Mouse (Mus musculus): Measurements from ENCODE around the gene Pakap.

Gene Pakap

GRCm38 (mm10) chr4:57842472-57843305, 274.7 kb downstream of the Pakap start:
- peak; percentile 67 for DNase-seq (ENCODE audit: low read depth)

GRCm38 (mm10) chr4:57845031-57845431, 277.1 kb downstream of the Pakap start:
- peak; percentile 86 for DNase-seq (ENCODE audit: low read depth)

- DNase-seq (ENCODE audit: low read depth) = no peak
These were observed 277.7 kb downstream of the Pakap start for GRCm38 (mm10) chr4:57845541-57846210.

- peak; percentile 78 for DNase-seq (ENCODE audit: low read depth)
These were observed 278.5 kb downstream of the Pakap start for GRCm38 (mm10) chr4:57846381-57846990.

GRCm38 (mm10) chr4:57846991-57847422, 279.0 kb downstream of the Pakap start:
- peak; percentile 40 for DNase-seq (ENCODE audit: low read depth)

GRCm38 (mm10) chr4:57847676-57848075, 279.7 kb downstream of the Pakap start:
- no peak for DNase-seq (ENCODE audit: low read depth)

- no peak for DNase-seq (ENCODE audit: low read depth)
These were observed 281.5 kb downstream of the Pakap start for GRCm38 (mm10) chr4:57849465-57849864.

DNA sequence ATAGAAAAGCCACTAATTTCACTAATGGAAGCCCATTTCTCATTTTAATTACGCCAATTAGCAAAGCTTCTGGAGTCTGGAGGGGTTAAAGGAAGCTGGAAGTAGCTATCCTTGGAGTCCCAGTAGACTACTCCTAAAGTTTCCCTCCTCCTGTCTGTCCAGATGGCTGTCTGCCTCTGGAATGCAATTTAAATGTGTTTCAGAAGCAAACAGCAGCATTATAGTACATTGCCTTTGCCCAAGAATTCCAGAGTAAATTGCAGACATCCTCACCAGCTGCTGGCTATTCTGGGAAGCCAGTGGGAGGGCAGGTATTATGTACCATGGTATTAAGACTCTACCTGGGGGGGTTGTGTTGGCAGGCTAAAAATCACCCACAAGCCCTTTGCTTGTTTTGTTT, 283.8 kb downstream of the Pakap start:
- DNase-seq (ENCODE audit: low read depth) = no peak

DNA sequence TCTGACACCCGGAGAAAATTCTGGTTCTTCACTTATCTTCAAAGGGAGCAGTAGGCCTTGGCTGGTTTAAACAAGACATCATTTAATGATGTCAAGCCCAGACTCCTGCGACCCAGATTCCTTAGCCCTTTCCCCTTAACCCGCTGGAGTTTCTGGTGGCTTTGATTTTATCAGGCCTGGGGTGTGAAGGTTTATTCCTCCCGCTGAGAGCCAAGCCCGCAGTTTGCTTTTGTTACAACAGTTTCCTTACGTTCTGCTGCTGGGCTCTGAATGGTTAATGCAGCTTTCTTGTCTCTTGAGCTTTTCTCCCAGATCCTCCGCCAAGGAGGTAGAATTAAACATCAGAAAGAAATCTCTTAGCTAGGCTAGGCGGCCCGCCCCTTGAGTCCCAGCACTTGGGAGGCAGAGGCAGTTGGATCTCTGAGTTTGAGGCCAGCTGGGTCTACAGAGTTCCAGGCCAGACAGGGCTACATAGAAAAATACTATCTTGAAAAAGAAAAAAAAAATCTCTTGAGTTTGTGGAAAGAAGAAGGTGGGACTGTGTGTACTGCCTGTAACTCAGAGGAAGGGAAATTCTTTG, 284.6 kb downstream of the Pakap start:
- no peak for DNase-seq (ENCODE audit: low read depth)

DNA sequence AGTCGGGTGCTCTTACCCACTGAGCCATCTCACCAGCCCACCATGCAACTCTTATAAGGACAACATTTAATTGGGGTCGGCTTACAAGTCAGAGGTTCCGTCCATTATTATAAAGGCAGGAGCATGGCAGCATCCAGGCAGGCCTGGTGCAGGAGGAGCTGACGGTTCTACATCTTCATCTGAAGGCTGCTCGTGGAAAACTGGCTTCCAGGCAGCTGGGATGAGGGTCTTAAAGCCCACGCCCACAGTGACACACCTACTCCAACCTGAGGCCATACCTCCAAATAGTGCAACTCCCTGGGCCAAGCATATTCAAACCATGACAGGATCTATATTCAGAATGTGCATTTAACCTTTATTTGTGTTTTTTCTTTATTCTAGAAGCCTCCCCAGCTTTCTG, 286.2 kb downstream of the Pakap start:
- DNase-seq (ENCODE audit: low read depth) = no peak

DNA sequence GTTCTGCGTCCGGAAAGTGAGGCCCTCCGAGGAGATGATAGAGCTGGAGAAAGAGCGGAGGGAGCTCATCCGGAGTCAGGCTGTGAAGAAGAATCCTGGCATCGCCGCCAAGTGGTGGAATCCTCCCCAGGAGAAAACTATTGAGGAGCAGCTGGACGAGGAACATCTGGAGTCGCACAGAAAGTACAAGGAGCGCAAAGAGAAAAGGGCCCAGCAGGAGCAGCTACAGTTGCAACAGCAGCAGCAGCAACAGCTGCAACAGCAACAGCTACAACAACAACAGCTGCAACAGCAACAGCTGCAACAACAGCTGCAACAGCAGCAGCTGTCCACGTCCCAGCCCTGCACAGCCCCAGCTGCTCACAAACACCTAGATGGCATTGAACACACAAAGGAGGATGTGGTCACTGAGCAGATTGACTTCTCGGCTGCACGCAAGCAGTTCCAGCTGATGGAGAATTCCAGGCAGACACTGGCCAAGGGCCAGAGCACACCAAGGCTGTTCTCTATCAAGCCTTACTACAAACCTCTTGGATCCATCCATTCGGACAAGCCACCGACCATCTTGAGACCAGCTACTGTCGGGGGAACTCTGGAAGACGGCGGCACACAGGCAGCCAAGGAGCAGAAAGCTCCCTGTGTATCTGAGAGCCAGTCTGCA, 287.4 kb downstream of the Pakap start:
- no peak for DNase-seq (ENCODE audit: low read depth)

GRCm38 (mm10) chr4:57856673-57857072, 288.7 kb downstream of the Pakap start:
- no peak for DNase-seq (ENCODE audit: low read depth)

DNA sequence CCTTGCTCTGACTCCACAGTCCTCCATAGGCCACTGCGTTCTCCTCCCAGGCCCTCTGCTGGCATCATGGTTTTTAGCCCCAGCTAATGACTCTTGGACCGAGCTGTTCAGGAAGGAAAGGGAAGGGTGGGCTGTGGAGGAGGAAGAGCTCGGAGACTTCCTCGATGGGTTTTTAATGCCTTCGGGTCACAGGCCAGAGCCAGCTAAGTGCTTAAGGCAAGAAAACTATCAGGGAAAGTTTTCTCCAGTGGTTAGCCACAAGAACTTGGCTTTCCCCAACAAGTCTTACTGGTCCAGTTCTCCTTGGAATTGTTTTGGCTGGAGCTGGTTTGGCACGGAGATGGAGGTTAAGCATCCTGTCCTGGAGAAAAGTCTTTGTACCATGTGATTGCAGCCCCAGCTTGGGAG, 292.2 kb downstream of the Pakap start:
- DNase-seq (ENCODE audit: low read depth) = peak; percentile 76

GRCm38 (mm10) chr4:57861166-57861565, 293.2 kb downstream of the Pakap start:
- no peak for DNase-seq (ENCODE audit: low read depth)

- peak; percentile 92 for DNase-seq (ENCODE audit: low read depth)
These were observed 293.9 kb downstream of the Pakap start for GRCm38 (mm10) chr4:57861856-57862255.

DNA sequence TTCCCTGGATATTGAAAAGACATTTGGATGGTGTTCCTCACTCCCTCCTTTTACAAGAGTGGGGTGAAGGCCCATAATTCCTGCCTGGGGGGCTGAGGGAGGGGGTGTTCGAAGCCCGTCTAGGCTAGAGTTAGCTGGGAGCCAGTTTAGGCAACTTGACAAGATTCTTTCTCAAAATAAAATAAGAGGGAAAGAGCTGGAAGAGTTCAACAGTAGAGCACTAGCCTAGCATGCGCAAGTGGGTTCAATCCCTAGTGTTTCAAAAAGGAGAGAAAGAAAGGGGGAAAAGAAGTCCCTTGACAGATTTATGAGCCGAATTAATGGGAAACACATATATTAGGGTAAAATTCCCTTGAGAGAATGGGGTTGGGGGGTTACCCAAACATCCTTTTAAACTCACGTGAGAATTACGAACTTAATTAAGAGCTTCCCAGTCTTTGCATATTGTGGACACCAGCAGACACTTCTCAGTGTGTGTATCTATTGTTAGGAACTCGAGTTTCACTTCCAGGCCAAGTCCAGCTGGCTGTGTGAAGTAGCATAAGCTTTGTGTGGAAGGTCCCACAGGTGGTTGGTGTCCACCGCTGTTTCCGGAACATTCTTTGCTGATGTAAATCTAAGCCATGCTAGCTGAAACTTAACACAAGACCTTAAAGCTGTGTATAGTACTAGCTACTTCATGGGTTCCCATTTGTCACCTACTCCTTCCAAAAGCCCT, 294.4 kb downstream of the Pakap start:
- no peak for DNase-seq (ENCODE audit: low read depth)

- DNase-seq (ENCODE audit: low read depth) = peak; percentile 83
These were observed 298.1 kb downstream of the Pakap start for GRCm38 (mm10) chr4:57866088-57866487.

- DNase-seq (ENCODE audit: low read depth) = no peak
These were observed 299.0 kb downstream of the Pakap start for GRCm38 (mm10) chr4:57866990-57867389.

GRCm38 (mm10) chr4:57867454-57867853, 299.5 kb downstream of the Pakap start:
- DNase-seq (ENCODE audit: low read depth) = no peak

GRCm38 (mm10) chr4:57879137-57879536, 311.2 kb downstream of the Pakap start:
- no peak for DNase-seq (ENCODE audit: low read depth)

DNA sequence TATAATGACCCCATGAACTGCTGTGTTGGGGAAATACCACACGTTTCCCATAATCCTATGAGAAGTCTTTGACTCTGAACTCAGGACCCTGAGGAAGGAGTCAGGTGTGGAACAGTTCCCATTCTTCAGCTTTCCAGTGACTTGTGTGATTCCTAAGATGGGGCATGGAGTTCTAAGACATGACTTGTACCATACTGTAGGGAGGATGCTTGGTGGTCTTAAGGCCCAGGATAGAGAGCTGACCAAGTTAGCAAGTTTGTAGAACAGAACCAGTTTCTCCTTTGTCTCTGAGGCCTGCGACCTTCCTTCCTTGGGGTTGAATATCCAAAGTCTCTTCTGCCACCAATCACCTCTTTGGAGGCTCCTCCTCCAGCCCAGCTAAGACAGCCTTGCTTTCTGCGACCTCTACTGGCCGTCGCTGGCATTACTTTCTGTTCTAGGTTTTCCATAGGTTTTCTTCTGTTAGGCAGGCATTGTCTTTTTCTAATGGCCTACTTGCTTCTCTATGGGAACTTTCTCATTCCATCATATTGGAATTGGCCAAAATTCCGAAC, 311.9 kb downstream of the Pakap start:
- DNase-seq (ENCODE audit: low read depth) = peak; percentile 81

Measured in NIH3T3 (cell line).